17 mouse cellular contexts compared by ENCODE assay signal in the genomic region with DNA sequence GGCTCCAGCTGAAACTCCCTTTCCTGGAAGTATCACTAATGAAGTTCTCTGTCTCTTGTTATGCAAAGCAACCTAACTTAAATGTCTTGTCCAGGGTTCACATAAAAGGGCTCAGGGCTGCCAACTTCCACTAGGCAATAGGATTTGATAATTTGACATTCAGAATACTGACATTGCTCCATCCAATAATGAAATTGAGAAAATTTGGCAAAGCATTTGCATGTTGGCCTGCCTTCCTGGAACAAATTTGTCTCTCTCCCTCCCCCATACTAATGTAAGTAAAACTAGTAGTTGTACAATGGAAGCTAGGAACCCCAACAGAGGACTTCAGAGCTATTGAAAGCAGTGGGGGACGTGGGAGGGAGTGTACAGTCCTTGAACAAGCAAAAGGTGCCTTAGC. TPM values are rescaled to one million over a fixed set of nuclear protein-coding genes. Genes with fewer than 3 reads are reported as not detected.
A peak's percentile ranks its signal among the peaks of the same experiment; 100 is the strongest.
DNase-seq lines count a peak whose midpoint lies in the region; ATAC-seq and TF ChIP-seq lines count a peak whose summit lies in the region.
"Had no signal": no experiment of that assay in that cellular context is flagged by ENCODE, and none has a peak within 500 bp of the region (broad histone marks: within the 10 kb centered on the region; RNA-seq: fewer than 3 reads in every experiment).

No protein-coding gene starts in this region.

- 14% methylated on average over 1 of the region's 1 CpGs for WGBS in forebrain, embryonic 14.5 days
- WGBS in forebrain, embryonic 13.5 days: 13% methylated on average over 1 of the region's 1 CpGs
- WGBS in midbrain, embryonic 11.5 days: 50% methylated on average over 1 of the region's 1 CpGs
- WGBS in midbrain, postnatal 0 days: 42% methylated on average over 1 of the region's 1 CpGs

- H3K9me3 ChIP-seq in forebrain, embryonic 14.5 days (replicated peaks; ENCODE audit: control insufficient read depth, low read length): no peaks in the 10 kb centered on the region
- no peaks in the 10 kb centered on the region for H3K9me3 ChIP-seq in forebrain, embryonic 13.5 days (replicated peaks)
- H3K9me3 ChIP-seq in midbrain, embryonic 11.5 days (ENCODE audit: control insufficient read depth, low read length): no peaks in the 10 kb centered on the region
- no peaks in the 10 kb centered on the region for H3K9me3 ChIP-seq in midbrain, postnatal 0 days (ENCODE audit: low read length)
- H3K9me3 ChIP-seq: embryonic facial prominence, embryonic 12.5 days; forebrain, embryonic 12.5 days; heart, embryonic 12.5 days; hindbrain, embryonic 10.5 days; intestine, embryonic 15.5 days had no signal

- no peak for ATAC-seq in forebrain, embryonic 14.5 days
- no peak for ATAC-seq in forebrain, embryonic 13.5 days
- ATAC-seq in midbrain, embryonic 11.5 days (ENCODE audit: low FRiP score): no peak
- no peak for ATAC-seq in midbrain, postnatal 0 days (ENCODE audit: low FRiP score)
- ATAC-seq: intestine, embryonic 15.5 days had no signal

- H3K4me3 ChIP-seq in forebrain, embryonic 14.5 days (ENCODE audit: low read depth, low read length): no peak overlapping the region
- H3K4me3 ChIP-seq in forebrain, embryonic 13.5 days: no peak overlapping the region
- no peak overlapping the region for H3K4me3 ChIP-seq in midbrain, embryonic 11.5 days (ENCODE audit: low read depth, low read length)
- H3K4me3 ChIP-seq in midbrain, postnatal 0 days (ENCODE audit: low read depth, low read length): no peak overlapping the region
- H3K4me3 ChIP-seq: embryonic facial prominence, embryonic 12.5 days; forebrain, embryonic 12.5 days; heart, embryonic 12.5 days; hindbrain, embryonic 10.5 days; intestine, embryonic 15.5 days had no signal

- no peak for TF ChIP-seq CTCF in midbrain, postnatal 0 days (IDR thresholded peaks at IDR 0.05)
- TF ChIP-seq CTCF in brain, embryonic 14.5 days (IDR thresholded peaks at IDR 0.05; ENCODE audit: borderline replicate concordance, extremely low read depth, insufficient read depth, insufficient read length): no peak

- no peak for TF ChIP-seq POLR2A in brain, embryonic 14.5 days (IDR thresholded peaks at IDR 0.05; ENCODE audit: borderline replicate concordance, extremely low read depth, insufficient read depth, insufficient read length, poor library complexity, severe bottlenecking)

- peaks cover 3% of the 10 kb centered on the region; the same call in 1 of the 2 replicates for H3K4me1 ChIP-seq in forebrain, embryonic 14.5 days (ENCODE audit: control insufficient read depth, insufficient read depth, low read length)
- H3K4me1 ChIP-seq in forebrain, embryonic 13.5 days: peaks cover 12% of the 10 kb centered on the region
- H3K4me1 ChIP-seq in midbrain, embryonic 11.5 days (ENCODE audit: control insufficient read depth, insufficient read depth, low read length): no peaks in the 10 kb centered on the region
- H3K4me1 ChIP-seq in midbrain, postnatal 0 days (ENCODE audit: insufficient read depth, low read length): no peaks in the 10 kb centered on the region
- H3K4me1 ChIP-seq: embryonic facial prominence, embryonic 12.5 days; heart, embryonic 12.5 days; intestine, embryonic 15.5 days had no signal

- H3K27ac ChIP-seq in forebrain, embryonic 14.5 days (ENCODE audit: low read depth, low read length): no peak overlapping the region
- no peak overlapping the region for H3K27ac ChIP-seq in forebrain, embryonic 13.5 days
- H3K27ac ChIP-seq in midbrain, embryonic 11.5 days (ENCODE audit: low read depth, low read length): no peak overlapping the region
- H3K27ac ChIP-seq in midbrain, postnatal 0 days (ENCODE audit: low read depth, low read length): no peak overlapping the region
- H3K27ac ChIP-seq: embryonic facial prominence, embryonic 12.5 days; forebrain, embryonic 12.5 days; hindbrain, embryonic 10.5 days; hindbrain, embryonic 14.5 days; intestine, embryonic 15.5 days had no signal

- DNase-seq in forebrain, embryonic 14.5 days (ENCODE audit: low spot score): peak; percentile 38
- DNase-seq in midbrain, embryonic 11.5 days (ENCODE audit: low spot score, missing footprints): peak; percentile 65
- no peak for DNase-seq in midbrain, postnatal 0 days (ENCODE audit: low spot score)
- peak; percentile 60 for DNase-seq in brain, embryonic 14.5 days (ENCODE audit: low read depth)
- DNase-seq in kidney, adult 9 months: no peak
- DNase-seq in embryo, embryonic 10 days (ENCODE audit: low spot score): no peak
- DNase-seq: adrenal gland, postnatal 36 days; cerebellum, adult 11 months; cerebellum, adult 8-10 months; cerebellum, postnatal 14 days had no signal

- no peak overlapping the region for H3K4me2 ChIP-seq in forebrain, embryonic 14.5 days (ENCODE audit: low read length)
- H3K4me2 ChIP-seq in forebrain, embryonic 13.5 days: no peak overlapping the region
- no peak overlapping the region for H3K4me2 ChIP-seq in midbrain, embryonic 11.5 days
- no peak overlapping the region for H3K4me2 ChIP-seq in midbrain, postnatal 0 days (ENCODE audit: low read depth, low read length, poor library complexity, severe bottlenecking)
- H3K4me2 ChIP-seq: embryonic facial prominence, embryonic 12.5 days; forebrain, embryonic 12.5 days; heart, embryonic 12.5 days; hindbrain, embryonic 14.5 days; intestine, embryonic 15.5 days had no signal

- H3K27me3 ChIP-seq in forebrain, embryonic 14.5 days (replicated peaks; ENCODE audit: control insufficient read depth, insufficient read depth, low read length): no peaks in the 10 kb centered on the region
- H3K27me3 ChIP-seq in forebrain, embryonic 13.5 days: no peaks in the 10 kb centered on the region
- H3K27me3 ChIP-seq in midbrain, embryonic 11.5 days (ENCODE audit: control insufficient read depth, insufficient read depth, low read length): no peaks in the 10 kb centered on the region
- H3K27me3 ChIP-seq in midbrain, postnatal 0 days (ENCODE audit: insufficient read depth, low read length): no peaks in the 10 kb centered on the region
- H3K27me3 ChIP-seq: embryonic facial prominence, embryonic 12.5 days; forebrain, embryonic 12.5 days; heart, embryonic 12.5 days; intestine, embryonic 15.5 days had no signal

- H3K9ac ChIP-seq in forebrain, embryonic 14.5 days (ENCODE audit: low read length): no peak overlapping the region
- H3K9ac ChIP-seq in forebrain, embryonic 13.5 days: no peak overlapping the region
- no peak overlapping the region for H3K9ac ChIP-seq in midbrain, embryonic 11.5 days (ENCODE audit: low read length)
- H3K9ac ChIP-seq in midbrain, postnatal 0 days (replicated peaks; ENCODE audit: low read length, poor library complexity, severe bottlenecking): no peak overlapping the region
- H3K9ac ChIP-seq: embryonic facial prominence, embryonic 12.5 days; forebrain, embryonic 12.5 days; heart, embryonic 12.5 days; hindbrain, embryonic 14.5 days; intestine, embryonic 15.5 days had no signal

- no peaks in the 10 kb centered on the region for H3K36me3 ChIP-seq in forebrain, embryonic 14.5 days (ENCODE audit: control insufficient read depth, insufficient read depth, low read length)
- no peaks in the 10 kb centered on the region for H3K36me3 ChIP-seq in forebrain, embryonic 13.5 days (ENCODE audit: poor library complexity, severe bottlenecking)
- no peaks in the 10 kb centered on the region for H3K36me3 ChIP-seq in midbrain, embryonic 11.5 days (ENCODE audit: control insufficient read depth, insufficient read depth, low read length)
- H3K36me3 ChIP-seq in midbrain, postnatal 0 days (ENCODE audit: insufficient read depth, low read length): no peaks in the 10 kb centered on the region
- H3K36me3 ChIP-seq: embryonic facial prominence, embryonic 12.5 days; forebrain, embryonic 12.5 days; heart, embryonic 12.5 days; hindbrain, embryonic 10.5 days; intestine, embryonic 15.5 days had no signal

RNA-seq across cellular contexts. Expression of a gene that starts 21.3 kb away (rescaled TPM):
- 5.1 and 7.5 TPM in 2 replicates for polyA plus RNA-seq in forebrain, embryonic 14.5 days (2014; fragmentation: Nextera tagmentation; extraction: Ambion mirVana)
- polyA plus RNA-seq in forebrain, embryonic 13.5 days (2015; fragmentation: Nextera tagmentation; extraction: Ambion mirVana): 8.4 and 8.5 TPM in 2 replicates
- polyA plus RNA-seq in midbrain, embryonic 11.5 days (2014; fragmentation: Nextera tagmentation; extraction: Ambion mirVana): 15.7 and 16.2 TPM in 2 replicates
- 11.5 and 22.3 TPM in 2 replicates for total RNA-seq in midbrain, postnatal 0 days (2014; rRNA removed)
- 5.6 and 6.5 TPM in 2 replicates for polyA plus RNA-seq in midbrain, postnatal 0 days (2015; fragmentation: Nextera tagmentation; extraction: Ambion mirVana)
- 14.0 and 18.0 TPM in 2 replicates for polyA plus RNA-seq in brain, embryonic 14.5 days (2012; rRNA removed)

Comparison
In these comparisons a context has a peak if more than half of its experiments do, and no peak if none do; other contexts are left out.
1. DNase-seq: peak in forebrain, embryonic 14.5 days (single experiment), midbrain, embryonic 11.5 days (single experiment) and brain, embryonic 14.5 days (single experiment); none in midbrain, postnatal 0 days (single experiment), kidney, adult 9 months (single experiment) and embryo, embryonic 10 days (single experiment).